Mouse (Mus musculus) heart, adult 2 months (tissue): ENCODE measurements around the gene Steap3.

Experiments
- CTCF ChIP-seq: fragments of 200-600 bp; IDR thresholded peaks from 2 replicates; pipeline ENCODE4 v1.8.1; 2022; ENCODE audit warnings: antibody characterized with exemption, mild to moderate bottlenecking, moderate library complexity
- EP300 ChIP-seq: fragments of 200-500 bp; IDR thresholded peaks from 2 replicates; pipeline ENCODE4 v1.6.1; 2011; ENCODE audit warnings: low read depth, low read length, control low read depth; ENCODE audit not compliant: insufficient read depth
- POLR2A ChIP-seq: fragments of 200-500 bp; IDR thresholded peaks from 2 replicates; pipeline ENCODE4 v1.6.1; 2011; ENCODE audit warnings: mild to moderate bottlenecking, low read depth, low read length, control low read depth; ENCODE audit not compliant: insufficient read depth

- no peak for TF ChIP-seq POLR2A
- no peak for TF ChIP-seq CTCF
- no peak for TF ChIP-seq EP300
These were observed 13.3 kb downstream of the Steap3 start for GRCm38 (mm10) chr1:120259249-120259648.
